ENCODE assay signal across 17 mouse cellular contexts in genomic region chr16:34473891-34474290, GRCm38 (mm10).
DNase-seq lines count a peak whose midpoint lies in the region; ATAC-seq and TF ChIP-seq lines count a peak whose summit lies in the region.
"Had no signal": no experiment of that assay in that cellular context is flagged by ENCODE, and none has a peak within 500 bp of the region (broad histone marks: within the 10 kb centered on the region; RNA-seq: fewer than 3 reads in every experiment).

No protein-coding gene starts in this region.

- H3K9me3 ChIP-seq in forebrain, postnatal 0 days (ENCODE audit: low read length): no peaks in the 10 kb centered on the region
- no peaks in the 10 kb centered on the region for H3K9me3 ChIP-seq in midbrain, postnatal 0 days (ENCODE audit: low read length)
- H3K9me3 ChIP-seq: G1E; liver, embryonic 15.5 days had no signal

- H3K4me3 ChIP-seq in gastrocnemius, adult 2 months: no peak overlapping the region
- H3K4me3 ChIP-seq in forebrain, postnatal 0 days (ENCODE audit: low read depth, low read length): no peak overlapping the region
- H3K4me3 ChIP-seq in midbrain, postnatal 0 days (ENCODE audit: low read depth, low read length): no peak overlapping the region
- H3K4me3 ChIP-seq: heart, adult 2 months; liver, embryonic 15.5 days; myocyte had no signal

- H3K36me3 ChIP-seq in forebrain, postnatal 0 days (ENCODE audit: insufficient read depth): no peaks in the 10 kb centered on the region
- no peaks in the 10 kb centered on the region for H3K36me3 ChIP-seq in midbrain, postnatal 0 days (ENCODE audit: insufficient read depth, low read length)
- H3K36me3 ChIP-seq: G1E; liver, embryonic 15.5 days had no signal

- 0 out of 2 replicates have a peak overlapping the region, but pooled peaks have one; percentile 10 for H3K9ac ChIP-seq in forebrain, postnatal 0 days
- H3K9ac ChIP-seq in midbrain, postnatal 0 days (replicated peaks; ENCODE audit: low read length, poor library complexity, severe bottlenecking): no peak overlapping the region
- H3K9ac ChIP-seq: liver, embryonic 15.5 days had no signal

- 37% methylated on average over 4 of the region's 4 CpGs for WGBS in forebrain, postnatal 0 days
- 31% methylated on average over 4 of the region's 4 CpGs for WGBS in midbrain, postnatal 0 days

- no peak for TF ChIP-seq CTCF in gastrocnemius, adult 2 months (IDR thresholded peaks at IDR 0.05)
- TF ChIP-seq CTCF in forebrain, postnatal 0 days (IDR thresholded peaks at IDR 0.05; ENCODE audit: low read depth): no peak
- TF ChIP-seq CTCF in midbrain, postnatal 0 days (IDR thresholded peaks at IDR 0.05): no peak

- H3K4me2 ChIP-seq in forebrain, postnatal 0 days (ENCODE audit: low read depth): no peak overlapping the region
- H3K4me2 ChIP-seq in midbrain, postnatal 0 days (ENCODE audit: low read depth, low read length, poor library complexity, severe bottlenecking): peak overlapping the region; percentile 12; the same call in 1 of the 2 replicates
- H3K4me2 ChIP-seq: liver, embryonic 15.5 days had no signal

- no peak for ATAC-seq in forebrain, postnatal 0 days
- ATAC-seq in midbrain, postnatal 0 days (ENCODE audit: low FRiP score): no peak
- no peak for ATAC-seq in granulocyte monocyte progenitor cell, adult 5-6 weeks (replicated peaks; ENCODE audit: poor library complexity, severe bottlenecking)
- ATAC-seq: intestine, postnatal 0 days had no signal

- H3K27ac ChIP-seq in gastrocnemius, adult 2 months: peak overlapping the region; percentile 4; the same call in 1 of the 2 replicates
- peak overlapping the region; percentile 72; the same call in 1 of the 2 replicates for H3K27ac ChIP-seq in forebrain, postnatal 0 days (ENCODE audit: low read depth, low read length)
- peak overlapping the region; percentile 59 for H3K27ac ChIP-seq in midbrain, postnatal 0 days (ENCODE audit: low read depth, low read length)
- H3K27ac ChIP-seq: heart, adult 2 months; liver, embryonic 15.5 days; macrophage had no signal

- intact Hi-C loops in gastrocnemius, adult 2 months (cut with DNase I): no loop called here

- peaks cover 39% of the 10 kb centered on the region for H3K4me1 ChIP-seq in forebrain, postnatal 0 days (ENCODE audit: insufficient read depth)
- peaks cover 55% of the 10 kb centered on the region for H3K4me1 ChIP-seq in midbrain, postnatal 0 days (ENCODE audit: insufficient read depth, low read length)
- H3K4me1 ChIP-seq: liver, embryonic 15.5 days had no signal

- DNase-seq in gastrocnemius, adult 2 months: no peak
- DNase-seq in gastrocnemius, adult 8-10 months (ENCODE audit: low spot score in 2 of 2): no peak
- peak; percentile 67 to 81 for DNase-seq in right cerebral cortex, postnatal 10 days (ENCODE audit: low spot score in 2 of 2)
- no peak for DNase-seq in right cerebral cortex, adult 2 months (ENCODE audit: low spot score in 2 of 2)
- DNase-seq in forebrain, postnatal 0 days: peak; percentile 62
- peak; percentile 46 for DNase-seq in midbrain, postnatal 0 days (ENCODE audit: low spot score)
- no peak for DNase-seq in cerebellum, postnatal 10 days
- DNase-seq: cerebellum, adult 9-10 months; heart, adult 2 months; kidney, postnatal 4 days; thymus, adult 2 months had no signal

- H3K27me3 ChIP-seq in forebrain, postnatal 0 days (ENCODE audit: insufficient read depth, low read length): no peaks in the 10 kb centered on the region
- no peaks in the 10 kb centered on the region for H3K27me3 ChIP-seq in midbrain, postnatal 0 days (ENCODE audit: insufficient read depth, low read length)
- H3K27me3 ChIP-seq: liver, embryonic 15.5 days had no signal

Comparison
In these comparisons a context has a peak if more than half of its experiments do, and no peak if none do; other contexts are left out.
1. DNase-seq: peak in right cerebral cortex, postnatal 10 days (2 of 2), forebrain, postnatal 0 days (single experiment) and midbrain, postnatal 0 days (single experiment); none in gastrocnemius, adult 2 months (single experiment), gastrocnemius, adult 8-10 months (0 of 2), right cerebral cortex, adult 2 months (0 of 2) and cerebellum, postnatal 10 days (0 of 2).
2. H3K27ac ChIP-seq: peak in every context shown above with its lines; median percentile 72 in forebrain, postnatal 0 days; 59 in midbrain, postnatal 0 days; 4 in gastrocnemius, adult 2 months.